Mouse (Mus musculus) cerebellum, adult 8-10 months (tissue): Measurements from ENCODE around the gene Npas1.

Experiments used
- DNase-seq: peaks from one replicate; pipeline ENCODE4 v3.0.0; 2022

Npas1 gene

GRCm38 (mm10) chr7:16477628-16478027, at the start of gene Npas1:
TSS of gene Npas1 (minus strand) at chr7:16477728.
- no peak for DNase-seq

GRCm38 (mm10) chr7:16525995-16526394, 48.5 kb upstream of the Npas1 start:
- no peak for DNase-seq

- no peak for DNase-seq
These were observed 47.9 kb upstream of the Npas1 start for GRCm38 (mm10) chr7:16525448-16525847.

- DNase-seq: peak; percentile 43
These were observed 46.8 kb upstream of the Npas1 start for GRCm38 (mm10) chr7:16524308-16524707.

GRCm38 (mm10) chr7:16519310-16519709, 41.8 kb upstream of the Npas1 start:
- DNase-seq: no peak

GRCm38 (mm10) chr7:16517198-16517597, 39.7 kb upstream of the Npas1 start:
- no peak for DNase-seq

GRCm38 (mm10) chr7:16507284-16507683, 29.8 kb upstream of the Npas1 start:
- DNase-seq: peak; percentile 39

GRCm38 (mm10) chr7:16505226-16505593, 27.7 kb upstream of the Npas1 start:
- DNase-seq: no peak

GRCm38 (mm10) chr7:16504573-16505225, 27.2 kb upstream of the Npas1 start:
- DNase-seq: no peak

GRCm38 (mm10) chr7:16501571-16501970, 24.0 kb upstream of the Npas1 start:
- DNase-seq: no peak

- DNase-seq: no peak
These were observed 22.2 kb upstream of the Npas1 start for GRCm38 (mm10) chr7:16499671-16500104.

GRCm38 (mm10) chr7:16496260-16496659, 18.7 kb upstream of the Npas1 start:
- no peak for DNase-seq

GRCm38 (mm10) chr7:16493361-16493760, 15.8 kb upstream of the Npas1 start:
- DNase-seq: peak; percentile 42

GRCm38 (mm10) chr7:16492211-16492610, 14.7 kb upstream of the Npas1 start:
- DNase-seq: no peak

- DNase-seq: peak; percentile 70
These were observed 14.2 kb upstream of the Npas1 start for GRCm38 (mm10) chr7:16491759-16492158.

GRCm38 (mm10) chr7:16489948-16490347, 12.4 kb upstream of the Npas1 start:
- no peak for DNase-seq

GRCm38 (mm10) chr7:16488816-16489215, 11.3 kb upstream of the Npas1 start:
- DNase-seq: no peak

- no peak for DNase-seq
These were observed 933 bp downstream of the Npas1 start for GRCm38 (mm10) chr7:16476600-16476989.

- no peak for DNase-seq
These were observed 1.5 kb downstream of the Npas1 start for GRCm38 (mm10) chr7:16475764-16476599.

- DNase-seq: no peak
These were observed 2.2 kb downstream of the Npas1 start for GRCm38 (mm10) chr7:16475321-16475720.

GRCm38 (mm10) chr7:16474445-16474844, 3.1 kb downstream of the Npas1 start:
- no peak for DNase-seq

GRCm38 (mm10) chr7:16473847-16474246, 3.7 kb downstream of the Npas1 start:
- no peak for DNase-seq

- no peak for DNase-seq
These were observed 5.3 kb downstream of the Npas1 start for GRCm38 (mm10) chr7:16472116-16472709.

GRCm38 (mm10) chr7:16471549-16471948, 6.0 kb downstream of the Npas1 start:
- DNase-seq: no peak
